Mouse (Mus musculus) kidney, adult 2 months (tissue): ENCODE measurements around the gene Rin3.

Source experiments
- CTCF ChIP-seq: fragments of 200-500 bp; conservative IDR thresholded peaks from 2 replicates; pipeline ENCODE4 v1.5.1; 2011; ENCODE audit warnings: low read depth, mild to moderate bottlenecking, control low read depth, low read length, moderate library complexity, mixed read lengths; ENCODE audit not compliant: insufficient read depth, insufficient read length
- POLR2A ChIP-seq: fragments of 200-500 bp; IDR thresholded peaks from one replicate; pipeline ENCODE4 v1.6.1; 2011; ENCODE audit warnings: low read depth, low read length, control low read depth

DNA sequence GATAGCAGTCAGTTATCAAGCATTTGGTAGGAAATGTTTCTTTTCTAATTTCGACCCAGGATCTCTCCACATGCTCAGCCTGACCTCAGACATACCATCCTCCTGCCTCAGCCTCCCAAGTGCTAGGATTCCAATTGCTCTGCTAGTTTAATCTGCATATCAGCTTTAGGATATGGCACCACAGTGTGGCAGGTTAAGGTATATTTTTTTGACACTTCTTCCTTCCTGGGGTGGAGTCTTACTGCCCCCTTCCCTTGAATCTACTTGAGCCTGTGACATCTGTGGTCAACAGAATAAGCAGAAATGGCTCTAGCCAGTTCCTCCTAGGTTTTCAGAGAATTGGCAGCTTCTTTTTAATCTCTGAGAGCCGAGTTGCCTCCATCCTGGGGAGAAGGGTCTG, 56.2 kb downstream of the Rin3 start:
- TF ChIP-seq CTCF: 0 out of 2 replicates have a peak, but pooled peaks have one; percentile 1
- no peak for TF ChIP-seq POLR2A
